Mouse (Mus musculus) adipocyte (in vitro differentiated cells): Measurements from ENCODE around the gene Unc119b.
"Not testable (repeated sequence)": the region's sequence is repeated elsewhere in the genome, so short reads cannot be mapped to it uniquely, and the experiment has no call there.

Source experiments
- DNase-seq: peaks from one replicate; pipeline ENCODE4 v3.0.0-alpha.2; 2016; ENCODE audit warnings: low spot score

Unc119b gene

GRCm38 (mm10) chr5:115134234-115135165, at the start of gene Unc119b:
Gene Unc119b, minus strand, starts transcription at chr5:115134975.
- DNase-seq: peak; percentile 93

- DNase-seq: no peak
These were observed 48.7 kb upstream of the Unc119b start for GRCm38 (mm10) chr5:115183482-115183881.

GRCm38 (mm10) chr5:115182925-115183324, 48.1 kb upstream of the Unc119b start:
- DNase-seq: no peak

GRCm38 (mm10) chr5:115181248-115181940, 46.6 kb upstream of the Unc119b start:
- DNase-seq: no peak

- no peak for DNase-seq
These were observed 44.8 kb upstream of the Unc119b start for GRCm38 (mm10) chr5:115179596-115179995.

GRCm38 (mm10) chr5:115177866-115178265, 43.1 kb upstream of the Unc119b start:
- no peak for DNase-seq

GRCm38 (mm10) chr5:115174554-115174953, 39.8 kb upstream of the Unc119b start:
- no peak for DNase-seq

- DNase-seq: no peak
These were observed 35.4 kb upstream of the Unc119b start for GRCm38 (mm10) chr5:115170150-115170549.

- DNase-seq: no peak
These were observed 34.1 kb upstream of the Unc119b start for GRCm38 (mm10) chr5:115168641-115169415.

- DNase-seq: no peak
These were observed 32.6 kb upstream of the Unc119b start for GRCm38 (mm10) chr5:115167396-115167795.

- no peak for DNase-seq
These were observed 32.0 kb upstream of the Unc119b start for GRCm38 (mm10) chr5:115166815-115167194.

- no peak for DNase-seq
These were observed 31.4 kb upstream of the Unc119b start for GRCm38 (mm10) chr5:115165895-115166814.

- no peak for DNase-seq
These were observed 30.6 kb upstream of the Unc119b start for GRCm38 (mm10) chr5:115165351-115165750.

- not testable (repeated sequence) for DNase-seq
These were observed 29.7 kb upstream of the Unc119b start for GRCm38 (mm10) chr5:115164446-115164845.

- no peak for DNase-seq
These were observed 28.8 kb upstream of the Unc119b start for GRCm38 (mm10) chr5:115163563-115163962.

GRCm38 (mm10) chr5:115161940-115162279, 27.1 kb upstream of the Unc119b start:
- DNase-seq: not testable (repeated sequence)

GRCm38 (mm10) chr5:115161064-115161939, 26.5 kb upstream of the Unc119b start:
- no peak for DNase-seq

GRCm38 (mm10) chr5:115160655-115161054, 25.9 kb upstream of the Unc119b start:
- no peak for DNase-seq

GRCm38 (mm10) chr5:115159165-115159564, 24.4 kb upstream of the Unc119b start:
- no peak for DNase-seq
